Mouse (Mus musculus): Measurements from ENCODE around the gene C8g. TPM values are rescaled to one million over a fixed set of nuclear protein-coding genes. Genes with fewer than 3 reads are reported as not detected.

Gene C8g
- total RNA-seq, 1 experiment: 2.1 TPM

DNA sequence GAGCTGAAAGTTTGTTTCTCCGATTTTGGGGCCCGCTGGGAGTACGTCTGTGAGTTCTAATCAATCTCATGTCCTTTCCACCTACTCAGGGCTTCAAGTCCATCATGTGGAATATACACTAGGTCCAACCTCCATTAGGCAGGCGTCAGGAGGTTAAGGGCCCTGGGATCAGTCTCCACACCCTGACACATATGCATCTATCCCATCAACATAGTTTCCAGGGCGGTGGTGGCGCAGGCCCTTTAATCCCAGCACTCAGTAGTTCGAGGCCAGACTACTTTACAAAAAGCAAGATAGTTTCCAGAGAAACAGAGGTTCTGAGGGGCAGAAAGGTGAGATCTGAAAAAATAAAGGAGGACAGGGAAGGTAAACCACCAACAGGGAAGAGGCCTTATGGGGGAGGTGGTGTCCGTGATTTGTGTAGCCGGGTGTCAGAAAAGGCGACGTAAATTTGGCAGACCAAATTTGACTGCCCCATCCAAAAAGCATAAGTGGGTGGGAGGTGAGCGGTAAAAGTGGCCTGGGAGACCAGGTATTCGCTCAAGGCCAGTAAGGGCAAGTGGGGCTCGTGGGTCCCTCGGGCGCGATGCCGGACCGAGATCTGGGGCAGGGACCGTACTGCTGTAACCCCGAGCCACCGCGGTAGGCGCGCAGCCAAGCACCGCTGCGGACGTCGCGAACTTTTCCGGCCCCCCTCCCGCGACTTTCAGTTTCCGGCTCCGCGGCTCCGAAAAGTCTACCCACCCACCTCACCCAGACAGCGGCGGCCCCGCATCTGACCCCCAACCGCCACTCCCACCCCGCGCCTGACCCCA is 44.7 kb upstream of the C8g start:
- TF ChIP-seq ZC3H11A (IDR thresholded peaks at IDR 0.05; ENCODE audit: borderline replicate concordance, low read depth, low read length): no peak
- no peak for TF ChIP-seq CHD2 (IDR thresholded peaks at IDR 0.05; ENCODE audit: low read depth, low read length)
- no peak for TF ChIP-seq ZNF384 (IDR thresholded peaks at IDR 0.05; ENCODE audit: low read depth, low read length)
- TF ChIP-seq MAFK (IDR thresholded peaks at IDR 0.05; ENCODE audit: insufficient read depth, low read depth, low read length): no peak
- no peak for TF ChIP-seq HCFC1 (IDR thresholded peaks at IDR 0.05; ENCODE audit: borderline replicate concordance, insufficient read depth, low read length)
- in situ Hi-C loops (cut with MboI; ENCODE audit: low sequenced_read_pairs in 2 of 2, unreplicated experiment in 2 of 2): no loop called here
- H3K9ac ChIP-seq (ENCODE audit: insufficient read depth, low read depth, low read length, poor library complexity, severe bottlenecking): peak overlapping the region; percentile 83

GRCm38 (mm10) chr2:25541644-25542367 is 40.3 kb upstream of the C8g start:
- Histone ChIP-seq H3K4me1 (ENCODE audit: control insufficient read depth in 2 of 2, insufficient read depth in 2 of 2, low read length in 2 of 2, poor library complexity in 1 of 2) (peaks cover 0 to 3% of the 10 kb centered on the region in 2 experiments; a peak in 1 of 4 replicates), H3K9ac (ENCODE audit: insufficient read depth, low read depth, low read length, poor library complexity, severe bottlenecking) (no peak overlapping the region), H3K27ac (ENCODE audit: insufficient read depth, low read depth, low read length, poor library complexity, severe bottlenecking) (no peak overlapping the region), H3K36me3 (ENCODE audit: control insufficient read depth, insufficient read depth, low read length, poor library complexity, severe bottlenecking) (peaks cover 6% of the 10 kb centered on the region; the same call in 1 of the 2 replicates), H3K4me3 (ENCODE audit: insufficient read depth in 1 of 2, low read depth in 1 of 2, low read length in 2 of 2, poor library complexity in 1 of 2, severe bottlenecking in 1 of 2) (no peak overlapping the region), H3K9me3 (ENCODE audit: control insufficient read depth, insufficient read depth, low read depth, low read length) (no peaks in the 10 kb centered on the region)
- TF ChIP-seq HCFC1 (IDR thresholded peaks at IDR 0.05; ENCODE audit: borderline replicate concordance, insufficient read depth, low read length) (no peak), ZC3H11A (IDR thresholded peaks at IDR 0.05; ENCODE audit: borderline replicate concordance, low read depth, low read length) (no peak), ZNF384 (IDR thresholded peaks at IDR 0.05; ENCODE audit: low read depth, low read length) (no peak), MAFK (IDR thresholded peaks at IDR 0.05; ENCODE audit: insufficient read depth, low read depth, low read length) (no peak), CHD2 (IDR thresholded peaks at IDR 0.05; ENCODE audit: low read depth, low read length) (no peak)
- in situ Hi-C loops (cut with MboI; ENCODE audit: low sequenced_read_pairs in 2 of 2, unreplicated experiment in 2 of 2): no loop called here
- DNase-seq (ENCODE audit: low read depth, low spot score): no peak

More for the DNA sequence above, 44.7 kb upstream of the C8g start:
- peak overlapping the region; percentile 78 for H3K4me3 ChIP-seq (ENCODE audit: insufficient read depth in 1 of 2, low read depth in 1 of 2, low read length in 2 of 2, poor library complexity in 1 of 2, severe bottlenecking in 1 of 2)
- DNase-seq (ENCODE audit: low read depth, low spot score): no peak
- peaks cover 0 to 3% of the 10 kb centered on the region in 2 experiments; a peak in 1 of 4 replicates for H3K4me1 ChIP-seq (ENCODE audit: control insufficient read depth in 2 of 2, insufficient read depth in 2 of 2, low read length in 2 of 2, poor library complexity in 1 of 2)
- no peak overlapping the region; the same call in 1 of the 2 replicates for H3K27ac ChIP-seq (ENCODE audit: insufficient read depth, low read depth, low read length, poor library complexity, severe bottlenecking)
- no peaks in the 10 kb centered on the region for H3K36me3 ChIP-seq (ENCODE audit: control insufficient read depth, insufficient read depth, low read length, poor library complexity, severe bottlenecking)
- no peaks in the 10 kb centered on the region for H3K9me3 ChIP-seq (ENCODE audit: control insufficient read depth, insufficient read depth, low read depth, low read length)

- Histone ChIP-seq H3K9ac (ENCODE audit: insufficient read depth, low read depth, low read length, poor library complexity, severe bottlenecking) (no peak overlapping the region), H3K4me1 (ENCODE audit: control insufficient read depth in 2 of 2, insufficient read depth in 2 of 2, low read length in 2 of 2, poor library complexity in 1 of 2) (no peaks in the 10 kb centered on the region), H3K27ac (ENCODE audit: insufficient read depth, low read depth, low read length, poor library complexity, severe bottlenecking) (no peak overlapping the region), H3K4me3 (ENCODE audit: insufficient read depth in 1 of 2, low read depth in 1 of 2, low read length in 2 of 2, poor library complexity in 1 of 2, severe bottlenecking in 1 of 2) (no peak overlapping the region), H3K9me3 (ENCODE audit: control insufficient read depth, insufficient read depth, low read depth, low read length) (no peaks in the 10 kb centered on the region), H3K36me3 (ENCODE audit: control insufficient read depth, insufficient read depth, low read length, poor library complexity, severe bottlenecking) (peaks cover 9% of the 10 kb centered on the region; the same call in 1 of the 2 replicates)
- DNase-seq (ENCODE audit: low read depth, low spot score): no peak
- no peak for TF ChIP-seq CHD2 (IDR thresholded peaks at IDR 0.05; ENCODE audit: low read depth, low read length)
- no peak for TF ChIP-seq MAFK (IDR thresholded peaks at IDR 0.05; ENCODE audit: insufficient read depth, low read depth, low read length)
- TF ChIP-seq ZNF384 (IDR thresholded peaks at IDR 0.05; ENCODE audit: low read depth, low read length): no peak
- no peak for TF ChIP-seq HCFC1 (IDR thresholded peaks at IDR 0.05; ENCODE audit: borderline replicate concordance, insufficient read depth, low read length)
- no peak for TF ChIP-seq ZC3H11A (IDR thresholded peaks at IDR 0.05; ENCODE audit: borderline replicate concordance, low read depth, low read length)
- in situ Hi-C loops (cut with MboI; ENCODE audit: low sequenced_read_pairs in 2 of 2, unreplicated experiment in 2 of 2): no loop called here
These were observed 39.0 kb upstream of the C8g start for GRCm38 (mm10) chr2:25540541-25540948.

GRCm38 (mm10) chr2:25536531-25536930 is 35.0 kb upstream of the C8g start:
- TF ChIP-seq HCFC1 (IDR thresholded peaks at IDR 0.05; ENCODE audit: borderline replicate concordance, insufficient read depth, low read length) (no peak), CHD2 (IDR thresholded peaks at IDR 0.05; ENCODE audit: low read depth, low read length) (no peak), ZC3H11A (IDR thresholded peaks at IDR 0.05; ENCODE audit: borderline replicate concordance, low read depth, low read length) (no peak), ZNF384 (IDR thresholded peaks at IDR 0.05; ENCODE audit: low read depth, low read length) (no peak), MAFK (IDR thresholded peaks at IDR 0.05; ENCODE audit: insufficient read depth, low read depth, low read length) (no peak)
- H3K27ac ChIP-seq (ENCODE audit: insufficient read depth, low read depth, low read length, poor library complexity, severe bottlenecking): no peak overlapping the region
- in situ Hi-C loops (cut with MboI; ENCODE audit: low sequenced_read_pairs in 2 of 2, unreplicated experiment in 2 of 2): no loop called here
- DNase-seq (ENCODE audit: low read depth, low spot score): no peak
- no peak overlapping the region for H3K4me3 ChIP-seq (ENCODE audit: insufficient read depth in 1 of 2, low read depth in 1 of 2, low read length in 2 of 2, poor library complexity in 1 of 2, severe bottlenecking in 1 of 2)
- peaks cover 12% of the 10 kb centered on the region; the same call in 1 of the 2 replicates for H3K36me3 ChIP-seq (ENCODE audit: control insufficient read depth, insufficient read depth, low read length, poor library complexity, severe bottlenecking)
- no peak overlapping the region for H3K9ac ChIP-seq (ENCODE audit: insufficient read depth, low read depth, low read length, poor library complexity, severe bottlenecking)
- H3K4me1 ChIP-seq (ENCODE audit: control insufficient read depth in 2 of 2, insufficient read depth in 2 of 2, low read length in 2 of 2, poor library complexity in 1 of 2): no peaks in the 10 kb centered on the region
- H3K9me3 ChIP-seq (ENCODE audit: control insufficient read depth, insufficient read depth, low read depth, low read length): no peaks in the 10 kb centered on the region
